Mouse (Mus musculus): ENCODE measurements around the gene Axin1.
"Not testable (repeated sequence)": the region's sequence is repeated elsewhere in the genome, so short reads cannot be mapped to it uniquely, and the experiment has no call there.

Axin1 gene

DNA sequence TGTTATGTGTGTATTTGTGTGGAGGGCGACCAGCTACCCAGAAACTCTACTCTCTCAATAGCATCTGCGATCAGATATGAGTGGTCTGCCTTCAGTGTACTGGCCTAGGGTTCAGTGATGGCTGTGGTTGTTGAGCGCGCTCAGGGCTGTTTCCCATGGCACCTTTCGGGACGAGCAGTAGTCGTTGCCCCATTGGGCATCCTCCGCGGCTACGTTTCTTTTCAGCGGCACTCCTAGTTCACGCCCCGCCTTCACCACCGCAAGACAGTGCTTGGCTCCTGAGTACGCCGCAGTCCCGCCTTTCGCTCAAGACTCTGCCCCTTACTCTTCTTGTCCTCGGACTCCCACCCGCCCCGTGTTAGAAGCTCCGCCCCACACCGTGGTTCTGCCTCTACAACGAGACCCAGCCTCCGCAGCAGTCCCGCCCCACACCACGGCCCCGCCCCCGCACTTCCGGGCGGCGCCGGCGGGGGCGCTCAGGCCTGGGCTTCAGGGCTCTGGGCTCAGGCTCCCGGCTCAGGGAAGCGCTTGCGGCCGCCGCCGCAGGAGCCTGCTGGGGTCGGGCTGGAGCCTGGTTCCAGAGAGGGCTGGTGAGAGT lies at the start of gene Axin1:
TSS of gene Axin1 (plus strand) at position 450 of the 598 bp plus-strand sequence.
- DNase-seq (ENCODE audit: low read depth, low spot score) = peak; percentile 100

GRCm38 (mm10) chr17:26089905-26090632 lies 48.4 kb upstream of the Axin1 start, which contains the start of gene Decr2:
Decr2 (minus strand) TSS chr17:26090337.
- DNase-seq (ENCODE audit: low read depth, low spot score) = peak; percentile 98

- no peak for DNase-seq (ENCODE audit: low read depth, low spot score)
Observed at GRCm38 (mm10) chr17:26094531-26095110, 43.9 kb upstream of the Axin1 start.

DNA sequence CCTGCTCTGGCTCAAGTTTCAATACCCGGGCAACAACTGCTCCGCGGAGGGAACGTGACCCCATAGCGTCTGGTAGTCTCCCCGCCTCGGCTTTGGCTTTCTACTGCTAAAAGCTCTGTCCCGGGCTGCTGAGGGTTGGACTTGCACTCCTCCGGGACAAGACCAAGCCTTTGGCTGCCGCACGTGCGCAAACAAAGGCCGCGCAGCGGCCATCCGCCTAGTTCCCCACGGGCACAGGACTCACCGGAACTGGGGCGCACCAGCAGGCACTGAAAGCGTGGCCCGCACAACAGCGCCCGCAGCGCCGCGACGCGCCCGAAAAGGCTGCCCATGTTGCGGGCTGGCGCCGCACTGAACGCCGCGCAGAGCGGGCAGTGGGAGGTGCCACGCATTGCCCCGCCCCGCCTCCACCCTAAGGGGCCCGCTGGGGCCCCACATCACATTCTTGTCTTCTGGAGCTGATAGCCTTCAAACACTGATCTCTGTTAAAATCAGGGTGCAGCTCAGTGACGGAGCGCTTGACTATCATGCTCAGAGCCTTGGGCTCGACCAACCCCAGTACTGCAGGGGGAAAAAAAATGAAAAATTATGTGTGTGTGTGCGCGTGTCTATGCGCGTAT lies 43.3 kb upstream of the Axin1 start, which contains the start of gene Nme4:
TSS of gene Nme4 (minus strand) at position 482 of the 620 bp plus-strand sequence.
- DNase-seq (ENCODE audit: low read depth, low spot score) = peak; percentile 76

GRCm38 (mm10) chr17:26098461-26098860 lies 40.0 kb upstream of the Axin1 start:
- no peak for DNase-seq (ENCODE audit: low read depth, low spot score)

GRCm38 (mm10) chr17:26099316-26099715 lies 39.2 kb upstream of the Axin1 start:
- not testable (repeated sequence) for DNase-seq (ENCODE audit: low read depth, low spot score)

DNA sequence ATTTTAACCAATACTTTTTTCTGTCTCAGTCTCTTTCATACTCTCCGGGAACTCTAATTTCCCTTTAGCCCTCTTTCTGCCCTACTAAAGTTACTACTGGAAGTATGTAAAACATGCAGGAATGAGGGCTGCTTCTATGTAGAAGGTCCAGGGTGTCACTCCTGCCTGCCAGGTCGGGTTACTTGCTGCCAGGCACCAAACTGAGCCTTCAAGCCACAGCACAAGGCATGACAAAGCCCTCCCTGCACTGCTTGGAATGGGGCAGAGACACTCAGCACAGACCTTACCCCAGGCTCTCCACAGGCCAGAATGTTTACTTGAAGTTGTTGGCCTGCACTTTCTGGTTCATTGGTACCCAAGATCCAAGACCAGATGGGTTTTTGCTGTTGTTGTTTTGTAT lies 38.3 kb upstream of the Axin1 start:
- no peak for DNase-seq (ENCODE audit: low read depth, low spot score)

DNA sequence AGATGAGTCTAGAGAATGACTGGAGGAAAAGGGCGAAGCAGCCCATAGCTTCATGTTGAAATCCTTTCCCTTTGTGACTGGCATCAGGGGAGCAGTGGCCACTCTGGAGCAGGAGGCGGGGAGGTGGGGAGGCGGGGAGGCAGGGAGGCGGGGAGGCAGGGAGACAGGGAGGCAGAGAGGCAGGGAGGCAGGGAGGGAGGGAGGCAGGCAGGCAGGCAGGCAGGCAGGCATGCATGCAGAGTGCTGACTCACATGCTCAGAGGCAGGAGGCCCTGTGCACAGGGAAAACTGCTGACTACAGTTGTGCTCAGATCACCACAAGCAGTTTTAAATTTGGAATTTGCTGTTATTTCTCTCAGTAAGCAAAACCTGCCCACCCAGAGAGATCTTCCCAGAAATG lies 37.0 kb upstream of the Axin1 start:
- peak; percentile 49 for DNase-seq (ENCODE audit: low read depth, low spot score)

GRCm38 (mm10) chr17:26105619-26106018 lies 32.9 kb upstream of the Axin1 start:
- DNase-seq (ENCODE audit: low read depth, low spot score) = no peak

DNA sequence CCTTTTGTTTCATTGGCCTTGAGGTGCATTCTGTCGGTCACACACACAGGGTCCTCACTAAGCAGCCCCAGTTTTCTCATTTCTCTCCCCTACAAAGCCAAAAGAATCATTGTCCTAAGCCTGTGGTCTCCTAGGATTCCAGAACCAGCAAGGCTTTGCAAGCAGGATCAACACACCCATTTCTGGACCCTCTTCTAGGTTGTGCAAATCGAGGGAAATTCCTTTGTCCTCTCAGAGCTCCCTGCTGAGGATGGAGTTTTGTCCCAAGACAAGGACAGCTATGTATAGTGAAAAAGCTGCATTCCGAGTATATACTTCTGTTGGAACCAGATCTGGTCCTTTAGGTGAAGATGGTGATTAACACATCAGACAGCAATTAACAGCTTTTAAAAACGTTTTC lies 28.3 kb upstream of the Axin1 start:
- peak; percentile 95 for DNase-seq (ENCODE audit: low read depth, low spot score)

GRCm38 (mm10) chr17:26111024-26111423 lies 27.5 kb upstream of the Axin1 start:
- DNase-seq (ENCODE audit: low read depth, low spot score) = peak; percentile 91

GRCm38 (mm10) chr17:26111722-26112121 lies 26.8 kb upstream of the Axin1 start:
- DNase-seq (ENCODE audit: low read depth, low spot score) = peak; percentile 76

DNA sequence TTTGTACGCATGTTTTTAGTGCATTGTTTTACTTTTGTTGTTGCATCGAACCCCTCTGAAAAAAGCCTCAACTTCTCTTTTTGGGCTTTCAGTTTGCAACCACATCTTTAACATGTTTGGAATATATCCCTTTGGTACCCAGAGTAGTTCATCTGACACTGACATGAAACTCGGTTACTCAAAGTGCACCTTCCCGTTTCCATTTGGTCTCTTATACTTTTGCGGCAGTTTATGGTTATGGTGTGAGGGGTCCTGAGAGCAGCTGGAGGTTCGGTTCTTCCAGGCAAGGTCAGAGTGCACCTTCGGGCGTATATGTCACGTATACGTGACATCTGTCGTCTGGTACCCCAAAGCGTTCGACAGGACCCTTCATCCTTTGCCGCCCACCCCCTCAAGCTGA lies 25.7 kb upstream of the Axin1 start:
- DNase-seq (ENCODE audit: low read depth, low spot score) = no peak

GRCm38 (mm10) chr17:26113181-26113948 lies 25.1 kb upstream of the Axin1 start, which contains the start of gene Tmem8:
Tmem8 (plus strand) TSS chr17:26113299.
- peak; percentile 72 for DNase-seq (ENCODE audit: low read depth, low spot score)

DNA sequence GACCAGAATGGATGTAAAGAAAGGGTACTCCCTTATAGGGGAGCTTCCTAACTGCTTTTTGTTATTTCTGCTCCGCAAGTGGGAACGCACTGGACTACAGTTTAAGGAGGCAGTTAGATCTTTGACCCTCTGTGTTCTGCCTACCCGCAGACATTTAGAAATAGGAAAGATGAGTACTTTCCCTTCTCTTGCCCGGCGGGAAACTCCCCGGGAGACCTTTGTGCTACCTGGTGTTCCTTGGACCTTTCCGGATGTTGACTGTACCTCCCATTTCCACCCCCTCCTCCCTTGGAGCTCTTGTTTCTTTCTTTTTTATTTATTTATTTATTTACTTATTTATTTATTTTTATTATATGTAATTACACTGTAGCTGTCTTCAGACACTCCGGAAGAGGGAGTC lies 24.4 kb upstream of the Axin1 start:
- peak; percentile 71 for DNase-seq (ENCODE audit: low read depth, low spot score)

- DNase-seq (ENCODE audit: low read depth, low spot score) = not testable (repeated sequence)
Observed at GRCm38 (mm10) chr17:26114461-26114860, 24.0 kb upstream of the Axin1 start.

GRCm38 (mm10) chr17:26115205-26115898 lies 23.1 kb upstream of the Axin1 start:
- DNase-seq (ENCODE audit: low read depth, low spot score) = no peak

GRCm38 (mm10) chr17:26115956-26116487 lies 22.5 kb upstream of the Axin1 start:
- no peak for DNase-seq (ENCODE audit: low read depth, low spot score)

GRCm38 (mm10) chr17:26116503-26117258 lies 21.8 kb upstream of the Axin1 start:
- DNase-seq (ENCODE audit: low read depth, low spot score) = no peak

Data from R1 (cell line).